Mouse (Mus musculus) bone marrow, adult 2 months (tissue): ENCODE measurements around the gene Slc1a4.

Experiments
- CTCF ChIP-seq: fragments of 200-500 bp; IDR thresholded peaks from 2 replicates; pipeline ENCODE4 v1.5.1; 2011; ENCODE audit warnings: low read length, control low read depth; ENCODE audit not compliant: control insufficient read depth, insufficient read depth
- POLR2A ChIP-seq: fragments of 200-500 bp; IDR thresholded peaks from 2 replicates; pipeline ENCODE4 v1.6.1; 2011; ENCODE audit warnings: low read depth, mild to moderate bottlenecking, control low read depth, low read length, borderline replicate concordance; ENCODE audit not compliant: control insufficient read depth

DNA sequence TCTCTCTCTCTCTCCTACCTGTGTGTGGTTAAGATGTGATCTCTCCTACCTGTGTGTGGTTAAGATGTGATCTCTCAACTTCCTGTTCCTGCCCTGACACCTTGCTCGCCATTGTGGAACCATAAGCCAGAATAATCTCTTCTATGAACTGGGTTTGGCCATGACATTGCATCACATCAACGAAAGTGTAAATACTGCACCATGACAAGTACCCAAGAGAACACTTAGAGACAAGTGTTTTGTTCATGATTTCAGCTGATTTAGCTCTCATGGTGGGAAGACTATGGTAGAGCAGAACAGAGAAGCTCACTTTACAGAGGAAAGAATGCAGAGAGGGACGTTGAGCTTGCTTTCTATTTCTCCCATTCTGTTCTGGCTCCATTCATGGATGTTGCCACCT is 48.0 kb downstream of the Slc1a4 start:
- TF ChIP-seq CTCF (no peak), POLR2A (no peak)
